Mouse (Mus musculus): ENCODE data around the gene Olfr1368. TPM values are rescaled to one million over a fixed set of nuclear protein-coding genes. Genes with fewer than 3 reads are reported as not detected.

Gene Olfr1368
- not detected for polyA plus RNA-seq (2017; shearing (Covaris generic))

DNA sequence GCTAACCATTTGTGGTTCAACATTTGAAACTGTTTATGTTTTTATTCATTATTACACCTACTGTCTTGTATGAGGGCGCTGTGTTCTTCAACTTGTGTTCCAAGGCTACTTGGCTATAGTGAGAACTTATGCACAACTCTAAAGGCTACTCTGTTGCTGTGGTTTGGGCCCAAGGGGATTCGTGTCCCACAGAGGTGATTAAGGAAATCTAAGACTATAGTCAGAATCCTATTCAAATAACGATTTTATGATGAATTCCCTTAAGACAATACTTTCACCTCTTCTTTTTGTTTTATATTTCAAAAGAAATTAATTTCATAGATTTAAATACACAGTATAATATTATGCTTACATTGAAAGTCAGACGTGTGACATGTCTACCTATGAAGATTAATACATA is at the start of gene Olfr1368:
TSS of gene Olfr1368 (minus strand) at position 101 of the 400 bp plus-strand sequence.

DNA sequence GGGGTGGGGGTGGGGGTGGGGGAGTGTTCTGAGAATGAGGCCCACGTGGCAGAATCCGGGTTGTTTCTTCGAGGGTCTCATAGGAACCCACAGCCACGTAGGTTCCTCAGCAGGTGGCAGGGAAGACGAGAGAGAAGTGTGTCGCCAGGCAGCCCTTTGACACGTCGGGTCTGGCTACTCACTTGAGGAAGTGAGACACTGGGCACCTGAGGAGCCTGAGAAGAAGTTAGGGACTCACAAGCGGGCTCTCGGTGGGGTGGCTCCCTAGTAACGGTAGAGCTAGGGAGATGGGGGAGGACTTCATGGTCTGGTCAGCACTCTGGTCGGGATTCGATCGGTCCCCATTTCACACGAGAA is 33.7 kb upstream of the Olfr1368 start, which contains the start of gene Trim27:
TSS of gene Trim27 (plus strand) at position 79 of the 357 bp plus-strand sequence.

DNA sequence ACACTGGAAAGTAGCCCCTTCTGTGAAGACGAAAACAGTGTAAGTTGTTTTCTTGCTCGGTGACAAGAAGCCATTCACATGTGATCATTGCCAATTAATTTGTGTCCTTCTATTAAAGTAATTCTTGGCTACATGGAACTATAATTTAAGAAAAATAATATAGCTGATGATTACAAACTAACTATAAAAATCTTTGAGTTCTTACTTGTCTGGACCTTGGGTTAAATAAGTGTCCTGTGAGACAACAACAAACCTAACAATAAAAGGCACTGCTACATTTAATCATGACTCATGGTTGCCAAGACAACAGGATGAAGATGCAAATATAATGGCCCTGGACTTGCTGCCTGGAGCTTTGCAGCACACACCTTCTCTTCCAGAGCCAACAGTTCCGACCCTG is 16.3 kb downstream of the Olfr1368 start, which contains the start of gene Olfr263:
TSS of gene Olfr263 (plus strand) at position 301 of the 400 bp plus-strand sequence.

DNA sequence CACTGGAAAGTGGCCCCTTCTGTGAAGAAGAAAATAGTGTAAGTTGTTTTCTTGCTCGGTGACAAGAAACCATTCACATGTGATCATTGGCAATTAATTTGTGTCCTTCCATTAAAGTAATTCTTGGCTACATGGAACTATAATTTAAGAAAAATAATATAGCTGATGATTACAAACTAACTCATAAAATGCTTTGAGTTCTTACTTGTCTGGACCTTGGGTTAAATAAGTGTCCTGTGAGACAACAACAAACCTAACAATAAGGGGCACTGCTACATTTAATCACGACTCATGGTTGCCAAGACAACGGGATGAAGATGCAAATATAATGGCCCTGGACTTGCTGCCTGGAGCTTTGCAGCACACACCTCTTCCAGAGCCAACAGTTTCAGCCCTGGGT is 34.5 kb downstream of the Olfr1368 start, which contains the start of gene Olfr1369-ps1:
TSS of gene Olfr1369-ps1 (plus strand) at position 301 of the 400 bp plus-strand sequence.

Other genes with a start within 250 kb of the Olfr1368 start
- not detected for gene Olfr1370, start 70.9 kb downstream of the Olfr1368 start, polyA plus RNA-seq (2017; shearing (Covaris generic))
- gene Olfr1369-ps1, start 34.4 kb downstream of the Olfr1368 start, polyA plus RNA-seq (2017; shearing (Covaris generic)) = not detected
- not detected for gene Olfr263, start 16.2 kb downstream of the Olfr1368 start, polyA plus RNA-seq (2017; shearing (Covaris generic))
- gene Trim27, start 33.6 kb upstream of the Olfr1368 start, polyA plus RNA-seq (2017; shearing (Covaris generic)) = 142 TPM
- gene Gpx5, start 146.9 kb upstream of the Olfr1368 start, polyA plus RNA-seq (2017; shearing (Covaris generic)) = 0.21 TPM
- gene Gpx6, start 166.3 kb upstream of the Olfr1368 start, polyA plus RNA-seq (2017; shearing (Covaris generic)) = not detected
- not detected for gene Olfr1367, start 201.0 kb upstream of the Olfr1368 start, polyA plus RNA-seq (2017; shearing (Covaris generic))
- 3.2 TPM for gene Zscan12, start 217.0 kb upstream of the Olfr1368 start, polyA plus RNA-seq (2017; shearing (Covaris generic))